Mouse (Mus musculus) neural tube, embryonic 11.5 days (tissue): ENCODE measurements around the gene Amelx. TPM values are rescaled to one million over a fixed set of nuclear protein-coding genes. Genes with fewer than 3 reads are reported as not detected.

Experiments
- ATAC-seq: fragments of 200-750 bp; cut with Nextera tagmentation; 2 replicates; pipeline ENCODE4 v1.8.0; 2017; ENCODE audit warnings: moderate number of reproducible peaks, mild to moderate bottlenecking, moderate TSS enrichment, moderate library complexity; ENCODE audit not compliant: insufficient read depth, low FRiP score, low TSS enrichment
- DNase-seq: peaks from one replicate; pipeline ENCODE4 v3.0.0-alpha.2; 2015; ENCODE audit warnings: low spot score
- H3K27ac ChIP-seq: fragments of 300-500 bp; sonication (generic); 2 replicates; pipeline ENCODE4 v1.5.1; 2014; ENCODE audit warnings: low read depth, mild to moderate bottlenecking, low read length
- H3K27me3 ChIP-seq: fragments of 300-500 bp; sonication (generic); 2 replicates; pipeline ENCODE4 v1.6.1; 2014; ENCODE audit warnings: mild to moderate bottlenecking, low read length, mixed read lengths; ENCODE audit not compliant: control insufficient read depth, insufficient read depth
- H3K36me3 ChIP-seq: fragments of 300-500 bp; sonication (generic); 2 replicates; pipeline ENCODE4 v1.6.1; 2014; ENCODE audit warnings: mild to moderate bottlenecking, low read length, moderate library complexity, mixed read lengths; ENCODE audit not compliant: control insufficient read depth, insufficient read depth
- H3K4me1 ChIP-seq: fragments of 300-500 bp; sonication (generic); 2 replicates; pipeline ENCODE4 v1.6.1; 2014; ENCODE audit warnings: low read length, mixed read lengths; ENCODE audit not compliant: control insufficient read depth, insufficient read depth
- H3K4me2 ChIP-seq: fragments of 300-500 bp; sonication (generic); 2 replicates; pipeline ENCODE4 v1.6.1; 2014; ENCODE audit warnings: low read depth, mild to moderate bottlenecking, moderate library complexity
- H3K4me3 ChIP-seq: fragments of 300-500 bp; sonication (generic); 2 replicates; pipeline ENCODE4 v1.5.1; 2014; ENCODE audit warnings: low read depth, low read length
- H3K9ac ChIP-seq: fragments of 300-500 bp; sonication (generic); 2 replicates; pipeline ENCODE4 v1.6.1; 2014; ENCODE audit warnings: mild to moderate bottlenecking, low read length
- H3K9me3 ChIP-seq: fragments of 300-500 bp; sonication (generic); 2 replicates; pipeline ENCODE4 v1.6.1; 2016; ENCODE audit warnings: low read length; ENCODE audit not compliant: control insufficient read depth
- WGBS: fragments of 180-500 bp; shearing (Covaris S2); extraction: QIAGEN DNeasy Blood & Tissue Kit; methylation state at CpG from one replicate; pipeline ENCODE4 v1.1.7; 2014; 5-methylcytosine and 5-hydroxymethylcytosine counted together
- polyA plus RNA-seq: library from polyadenylated mRNA; unstranded; fragments of >200 nt; fragmentation: Nextera tagmentation; extraction: Ambion mirVana; gene quantifications from 2 replicates; pipeline ENCODE4 v1.2.1, GENCODE M21; 2014

Gene Amelx
- not detected in 2 replicates for polyA plus RNA-seq

DNA sequence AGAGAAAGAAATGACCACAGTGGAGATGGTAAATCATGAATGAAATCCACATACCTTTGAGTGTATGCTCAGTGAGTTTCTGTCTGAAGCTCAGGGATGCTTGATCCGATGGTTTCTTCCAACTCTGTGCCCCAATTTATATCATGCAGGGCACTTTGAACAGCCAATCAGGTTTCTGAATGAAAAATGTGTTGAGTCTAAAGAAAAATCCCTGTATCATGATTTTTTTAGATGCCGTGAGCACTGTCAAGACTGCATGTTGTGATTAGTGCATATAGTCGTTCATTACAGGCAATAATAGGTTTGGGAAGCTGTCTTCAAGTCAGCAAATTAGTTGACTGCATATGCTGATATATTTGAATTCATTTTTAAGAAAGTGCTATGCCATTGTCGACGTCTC, at the start of gene Amelx:
Amelx (minus strand) TSS at position 101 of the 400 bp plus-strand sequence.
- Histone ChIP-seq H3K9me3 (no peaks in the 10 kb centered on the region), H3K4me3 (no peak within 1 kb of the TSS), H3K4me1 (no peaks in the 10 kb centered on the region), H3K9ac (no peak within 1 kb of the TSS), H3K36me3 (no peaks in the 10 kb centered on the region), H3K27ac (no peak within 1 kb of the TSS), H3K27me3 (no peaks in the 10 kb centered on the region), H3K4me2 (no peak within 1 kb of the TSS)
- ATAC-seq, result no peak
- 83% methylated on average over 5 of the region's 5 CpGs for WGBS
- no peak for DNase-seq

DNA sequence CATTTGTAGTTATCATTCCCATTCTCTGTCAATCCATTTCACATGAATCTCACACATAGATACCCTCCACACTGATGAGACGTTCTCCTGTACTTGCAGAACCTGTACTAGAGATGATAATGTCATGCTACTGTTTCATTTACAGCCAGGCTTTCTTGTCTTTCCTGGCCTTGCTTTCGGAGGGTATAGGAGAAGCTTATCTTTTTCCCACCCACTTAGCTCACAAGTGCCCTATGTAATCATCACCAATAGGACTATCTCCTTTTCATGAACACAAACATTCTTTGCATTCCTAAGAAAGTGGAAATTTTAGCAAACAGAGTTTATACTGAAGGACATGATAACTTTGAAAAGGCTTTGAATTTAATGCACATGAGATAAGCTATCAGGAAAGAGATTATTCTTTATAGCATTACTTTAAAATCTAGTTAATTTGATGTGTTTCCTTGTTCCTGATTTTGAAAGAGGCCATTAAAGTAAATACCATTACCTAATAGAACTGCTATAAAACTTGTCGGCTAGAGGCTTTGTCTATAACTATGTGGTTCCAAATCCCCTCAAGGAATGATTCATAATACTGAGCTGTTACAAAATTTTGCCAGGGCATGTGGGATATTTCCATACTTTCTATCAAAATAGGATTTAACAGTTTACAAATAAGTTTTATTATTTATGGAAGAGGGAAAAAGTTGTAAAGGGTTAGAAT, 35.5 kb upstream of the Amelx start:
- Histone ChIP-seq H3K4me2 (no peak overlapping the region), H3K9me3 (no peaks in the 10 kb centered on the region), H3K9ac (no peak overlapping the region), H3K4me1 (no peaks in the 10 kb centered on the region), H3K27ac (no peak overlapping the region), H3K36me3 (no peaks in the 10 kb centered on the region), H3K27me3 (no peaks in the 10 kb centered on the region), H3K4me3 (no peak overlapping the region)
- DNase-seq (no peak), ATAC-seq (no peak)
- WGBS, result 81% methylated on average over 3 of the region's 3 CpGs

DNA sequence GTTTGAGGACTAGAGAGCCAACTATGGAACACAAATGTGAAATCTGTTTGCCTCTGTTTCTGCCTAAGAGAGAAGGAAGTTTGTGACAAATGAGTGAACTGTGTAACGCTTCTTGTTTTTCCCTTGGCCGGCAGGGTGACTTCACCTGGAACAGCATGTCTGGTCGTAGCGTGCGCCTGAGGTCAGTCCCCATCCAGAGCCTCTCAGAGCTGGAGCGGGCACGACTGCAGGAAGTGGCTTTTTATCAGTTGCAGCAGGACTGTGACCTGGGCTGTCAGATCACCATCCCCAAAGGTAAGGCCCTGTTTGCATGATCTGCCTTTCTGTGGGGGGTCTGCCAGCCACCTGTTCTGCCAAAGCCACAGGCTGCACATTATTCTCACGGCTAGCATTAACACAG, 33.1 kb upstream of the Amelx start:
- Histone ChIP-seq H3K4me3 (no peak overlapping the region), H3K27ac (no peak overlapping the region), H3K9ac (no peak overlapping the region), H3K36me3 (no peaks in the 10 kb centered on the region), H3K4me2 (no peak overlapping the region), H3K27me3 (no peaks in the 10 kb centered on the region), H3K9me3 (no peaks in the 10 kb centered on the region), H3K4me1 (no peaks in the 10 kb centered on the region)
- DNase-seq (no peak), ATAC-seq (no peak)
- 78% methylated on average over 8 of the region's 8 CpGs for WGBS

DNA sequence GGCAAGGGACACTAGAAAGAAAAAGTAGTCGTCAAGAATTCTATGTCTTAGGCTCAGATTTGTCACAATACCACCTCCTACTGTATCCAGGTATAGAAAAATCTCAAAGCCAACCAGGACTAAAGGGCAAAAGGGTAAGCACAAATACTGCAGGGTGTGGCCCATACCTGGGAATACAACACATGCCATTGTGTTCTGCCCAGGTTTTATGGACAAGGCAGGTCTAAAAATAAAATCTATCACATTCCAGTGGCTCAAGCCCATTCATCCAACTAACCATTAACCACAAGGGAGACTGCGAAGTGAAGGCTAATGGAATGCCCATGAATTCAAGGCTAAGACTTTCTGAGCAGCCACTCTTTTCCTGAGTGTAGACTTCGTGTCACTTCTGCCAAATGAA, 23.0 kb upstream of the Amelx start:
- Histone ChIP-seq H3K36me3 (no peaks in the 10 kb centered on the region), H3K27me3 (peaks cover 2% of the 10 kb centered on the region; the same call in 1 of the 2 replicates)
- WGBS, result 68% methylated on average over 3 of the region's 3 CpGs

DNA sequence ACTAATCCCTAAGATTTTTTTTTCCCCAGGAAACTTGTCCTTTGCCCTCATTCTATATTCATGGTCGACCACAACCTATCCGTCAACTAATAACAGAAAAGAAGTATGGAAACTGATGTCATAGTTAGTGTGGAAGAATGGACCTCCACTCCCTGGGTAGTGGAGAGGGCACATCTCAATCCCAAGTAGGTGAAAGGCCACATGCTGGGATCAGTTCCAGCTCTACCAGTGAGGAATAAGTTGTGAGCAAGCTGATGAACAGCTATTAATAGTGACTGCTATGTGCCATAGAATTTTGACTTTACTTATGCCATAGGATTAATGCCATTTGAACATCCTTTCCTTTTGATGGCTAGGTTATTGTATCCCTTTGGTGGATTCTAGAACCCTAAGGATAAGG, 8.4 kb downstream of the Amelx start:
- no peaks in the 10 kb centered on the region for H3K9me3 ChIP-seq
- WGBS, result 78% methylated on average over 2 of the region's 2 CpGs
- H3K36me3 ChIP-seq, result no peaks in the 10 kb centered on the region
- ATAC-seq (no peak), DNase-seq (no peak)
- H3K27ac ChIP-seq, result no peak overlapping the region
- H3K4me2 ChIP-seq, result no peak overlapping the region
- no peaks in the 10 kb centered on the region for H3K27me3 ChIP-seq
- H3K9ac ChIP-seq, result no peak overlapping the region
- no peak overlapping the region for H3K4me3 ChIP-seq
- no peaks in the 10 kb centered on the region for H3K4me1 ChIP-seq

More for the DNA sequence above, 23.0 kb upstream of the Amelx start:
- ATAC-seq (no peak), DNase-seq (no peak)
- Histone ChIP-seq H3K9me3 (no peaks in the 10 kb centered on the region), H3K4me3 (no peak overlapping the region), H3K4me2 (no peak overlapping the region), H3K27ac (no peak overlapping the region), H3K9ac (no peak overlapping the region), H3K4me1 (no peaks in the 10 kb centered on the region)

DNA sequence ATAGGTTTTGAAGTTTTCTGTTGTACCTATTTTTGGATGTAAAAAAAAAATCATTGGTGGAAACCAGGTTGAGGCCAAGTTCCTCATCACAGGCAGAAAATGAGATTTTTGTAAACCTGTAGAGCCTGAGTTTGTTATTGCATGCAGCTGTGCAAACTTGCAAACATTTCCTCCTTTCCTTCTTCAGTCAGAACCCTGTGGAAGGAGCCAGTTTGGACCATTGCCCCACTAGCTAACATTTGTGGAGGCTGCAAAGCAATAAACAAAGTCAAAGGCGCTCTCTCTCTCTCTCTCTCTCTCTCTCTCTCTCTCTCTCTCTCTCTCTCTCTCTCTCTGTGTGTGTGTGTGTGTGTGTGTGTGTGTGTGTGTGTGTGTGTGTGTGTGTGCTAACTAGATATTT, 13.2 kb downstream of the Amelx start:
- H3K27ac ChIP-seq, result no peak overlapping the region
- DNase-seq, result no peak
- H3K36me3 ChIP-seq, result no peaks in the 10 kb centered on the region
- WGBS, result 100% methylated on average over 1 of the region's 1 CpGs
- H3K4me1 ChIP-seq, result no peaks in the 10 kb centered on the region
- no peak overlapping the region for H3K4me3 ChIP-seq
- H3K9me3 ChIP-seq, result no peaks in the 10 kb centered on the region
- no peak for ATAC-seq
- H3K4me2 ChIP-seq, result no peak overlapping the region
- no peaks in the 10 kb centered on the region for H3K27me3 ChIP-seq
- no peak overlapping the region for H3K9ac ChIP-seq

DNA sequence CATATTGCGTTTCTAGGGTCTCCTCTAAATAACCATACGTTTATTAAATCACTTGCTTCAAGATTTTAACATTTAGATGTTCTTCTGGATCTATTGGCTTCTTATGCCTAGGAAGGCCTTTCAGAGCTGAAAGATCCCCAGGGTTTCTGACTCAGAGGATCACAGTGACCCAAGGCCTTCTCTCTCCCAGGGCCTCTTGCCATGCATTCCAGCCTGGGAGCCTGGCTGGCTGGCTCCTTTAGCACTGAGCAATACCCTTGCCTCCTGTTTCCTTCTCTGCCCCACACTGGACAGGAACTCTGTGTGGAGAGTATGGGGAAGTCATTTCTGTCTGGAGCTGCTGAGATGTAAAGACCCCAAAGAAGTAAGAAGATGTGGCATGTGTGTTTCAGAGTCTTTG, 16.0 kb downstream of the Amelx start:
- Histone ChIP-seq H3K36me3 (no peaks in the 10 kb centered on the region), H3K27ac (no peak overlapping the region), H3K4me2 (no peak overlapping the region), H3K4me1 (no peaks in the 10 kb centered on the region), H3K9me3 (no peaks in the 10 kb centered on the region), H3K9ac (no peak overlapping the region), H3K4me3 (no peak overlapping the region), H3K27me3 (no peaks in the 10 kb centered on the region)
- DNase-seq (no peak), ATAC-seq (no peak)
- WGBS, result 81% methylated on average over 2 of the region's 2 CpGs

DNA sequence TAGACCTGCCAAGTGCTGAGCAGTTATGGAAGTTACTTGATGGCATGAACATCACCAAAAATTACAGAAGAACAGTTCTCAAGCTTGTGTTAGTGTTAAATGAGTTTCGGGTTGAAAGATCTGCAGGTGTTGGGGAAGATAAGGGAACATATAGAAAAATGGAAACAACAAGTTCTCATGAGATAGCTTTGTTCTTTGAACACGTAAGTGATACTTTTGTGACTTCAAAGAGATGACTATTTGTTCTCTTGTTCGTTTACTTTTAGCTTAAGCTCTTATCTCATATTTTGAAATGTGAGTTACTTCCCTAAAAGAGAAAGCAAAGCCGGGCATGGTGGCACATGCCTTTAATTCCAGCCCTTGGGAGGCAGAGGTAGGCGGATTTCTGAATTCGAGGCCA, 28.6 kb downstream of the Amelx start:
- no peaks in the 10 kb centered on the region for H3K36me3 ChIP-seq
- 87% methylated on average over 6 of the region's 6 CpGs for WGBS

DNA sequence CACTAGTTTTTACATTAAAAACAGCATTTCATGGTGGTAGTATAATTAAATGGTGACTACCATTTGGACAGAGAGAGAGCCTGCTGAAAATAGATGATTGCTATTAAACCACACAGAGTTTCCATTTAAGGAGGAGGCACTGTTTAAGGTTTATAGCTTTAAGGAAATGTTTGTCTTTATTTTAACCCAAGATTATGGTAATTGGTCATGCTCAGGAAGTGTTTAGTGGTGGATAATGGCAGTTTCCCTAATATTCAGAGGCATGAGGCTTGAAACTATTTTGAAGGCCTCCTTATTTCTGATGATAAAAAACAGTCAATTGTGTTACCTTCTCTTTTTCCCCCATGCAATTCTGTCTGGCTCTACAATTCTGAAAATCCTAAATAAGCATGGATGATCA, 33.2 kb downstream of the Amelx start:
- no peaks in the 10 kb centered on the region for H3K27me3 ChIP-seq
- ATAC-seq, result no peak

More for the DNA sequence above, 28.6 kb downstream of the Amelx start:
- H3K27me3 ChIP-seq, result no peaks in the 10 kb centered on the region
- no peak overlapping the region for H3K9ac ChIP-seq
- no peaks in the 10 kb centered on the region for H3K4me1 ChIP-seq
- no peak overlapping the region for H3K4me2 ChIP-seq
- DNase-seq (no peak), ATAC-seq (no peak)
- no peaks in the 10 kb centered on the region for H3K9me3 ChIP-seq
- H3K27ac ChIP-seq, result no peak overlapping the region
- no peak overlapping the region for H3K4me3 ChIP-seq

More for the DNA sequence above, 33.2 kb downstream of the Amelx start:
- no peak overlapping the region for H3K4me2 ChIP-seq
- H3K9me3 ChIP-seq, result no peaks in the 10 kb centered on the region
- H3K36me3 ChIP-seq, result no peaks in the 10 kb centered on the region
- no peaks in the 10 kb centered on the region for H3K4me1 ChIP-seq
- no peak for DNase-seq
- H3K4me3 ChIP-seq, result no peak overlapping the region
- H3K27ac ChIP-seq, result no peak overlapping the region
- H3K9ac ChIP-seq, result no peak overlapping the region
